Mouse (Mus musculus): ENCODE data around the gene Tmem234.

DNA sequence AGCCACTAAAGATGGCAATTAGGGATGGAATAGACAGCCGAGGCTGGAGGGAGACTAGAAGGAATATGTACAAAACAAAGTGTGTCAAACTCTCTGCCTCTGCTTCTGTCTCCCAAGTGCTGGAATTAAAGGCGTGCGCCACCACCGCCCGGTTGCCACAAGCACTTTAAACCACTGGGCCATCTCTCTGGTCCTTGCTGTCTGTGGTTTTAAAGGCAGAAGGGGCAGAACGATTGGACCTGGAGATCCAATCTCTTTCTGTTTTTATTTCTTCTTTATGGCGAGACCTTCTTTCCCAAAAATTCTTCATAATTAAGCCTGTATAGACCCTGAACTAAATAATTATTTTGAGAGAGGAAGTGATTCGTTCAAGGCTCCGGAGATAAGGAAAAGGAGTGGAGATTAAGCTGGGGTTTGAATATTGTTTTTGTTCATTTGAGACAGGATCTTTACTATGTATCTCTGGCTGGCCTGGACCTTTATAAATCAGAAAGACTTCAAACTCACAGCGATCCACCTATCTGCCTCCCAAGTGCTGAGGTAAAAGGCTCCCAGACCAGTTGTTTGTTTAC lies 72.5 kb downstream of the Tmem234 start:
- no peak for TF ChIP-seq ZC3H11A (IDR thresholded peaks at IDR 0.05; ENCODE audit: borderline replicate concordance, low read depth, low read length)
- TF ChIP-seq MAFK (IDR thresholded peaks at IDR 0.05; ENCODE audit: insufficient read depth, low read depth, low read length): no peak
- TF ChIP-seq ZNF384 (IDR thresholded peaks at IDR 0.05; ENCODE audit: low read depth, low read length): no peak
- TF ChIP-seq CHD2 (IDR thresholded peaks at IDR 0.05; ENCODE audit: low read depth, low read length): no peak

All from ES-E14 (cell line).